28 mouse cellular contexts compared by ENCODE assay signal in genomic region chr16:91387121-91387486, GRCm38 (mm10). TPM values are rescaled to one million over a fixed set of nuclear protein-coding genes. Genes with fewer than 3 reads are reported as not detected.
"Had no signal": no experiment of that assay in that cellular context is flagged by ENCODE, and none has a peak within 500 bp of the region (broad histone marks: within the 10 kb centered on the region; RNA-seq: fewer than 3 reads in every experiment).

No protein-coding gene starts in this region.

- H3K9ac ChIP-seq: lung, embryonic 14.5 days; midbrain, embryonic 12.5 days; midbrain, embryonic 15.5 days; neural tube, embryonic 12.5 days; neural tube, embryonic 15.5 days had no signal

- H3K4me2 ChIP-seq: lung, embryonic 14.5 days; midbrain, embryonic 12.5 days; midbrain, embryonic 15.5 days; neural tube, embryonic 12.5 days; neural tube, embryonic 15.5 days had no signal

- H3K4me1 ChIP-seq: midbrain, embryonic 12.5 days; midbrain, embryonic 15.5 days; neural tube, embryonic 12.5 days; neural tube, embryonic 15.5 days had no signal

- H3K27me3 ChIP-seq: midbrain, embryonic 12.5 days; midbrain, embryonic 15.5 days; neural tube, embryonic 12.5 days; neural tube, embryonic 15.5 days had no signal

- H3K27ac ChIP-seq: kidney, postnatal 0 days; left cerebral cortex, adult 2 months; midbrain, embryonic 12.5 days; midbrain, embryonic 15.5 days; neural tube, embryonic 12.5 days; neural tube, embryonic 15.5 days; stomach, postnatal 0 days had no signal

- H3K9me3 ChIP-seq: midbrain, embryonic 12.5 days; midbrain, embryonic 15.5 days; neural tube, embryonic 12.5 days; neural tube, embryonic 15.5 days had no signal

- H3K4me3 ChIP-seq: layer of hippocampus, adult 2 months; left cerebral cortex, adult 2 months; midbrain, embryonic 12.5 days; midbrain, embryonic 15.5 days; neural tube, embryonic 12.5 days; neural tube, embryonic 15.5 days had no signal

- ATAC-seq: intestine, postnatal 0 days; lung, postnatal 0 days; midbrain, embryonic 15.5 days had no signal

- DNase-seq: kidney, adult 2 months; kidney, postnatal 25 days; layer of hippocampus, adult 9-11 months; lung, embryonic 14.5 days; right cerebral cortex, adult 18-20 months; right cerebral cortex, postnatal 14 days; right cerebral cortex, postnatal 4 days; thymus, postnatal 25 days had no signal

RNA-seq across cellular contexts. Expression of gene Gm21970, which starts 4.4 kb away (rescaled TPM):
- total RNA-seq: layer of hippocampus, adult 2 months; layer of hippocampus, postnatal 25 days; left cerebral cortex, adult 2 months; left cerebral cortex, postnatal 10 days; left cerebral cortex, postnatal 36 days had no signal
- polyA plus RNA-seq: intestine, postnatal 0 days; kidney, adult 2 months; kidney, embryonic 14.5 days; kidney, postnatal 0 days; large intestine, adult 2 months; limb, embryonic 11.5 days; limb, embryonic 14.5 days; liver, embryonic 16.5 days; lung, postnatal 0 days; midbrain, embryonic 12.5 days; midbrain, embryonic 15.5 days; neural tube, embryonic 12.5 days; neural tube, embryonic 15.5 days; stomach, embryonic 14.5 days; stomach, postnatal 0 days; thymus, postnatal 0 days had no signal
